Mouse (Mus musculus) thymus, adult 18-20 months (tissue): Measurements from ENCODE around the gene Tppp3.

ENCODE experiments used
- DNase-seq, 2 experiments: peaks; one replicate each; pipeline ENCODE4 v3.0.0; 2022; ENCODE audit warnings: mixed read lengths in 2 of 2

The Tppp3 gene

DNA sequence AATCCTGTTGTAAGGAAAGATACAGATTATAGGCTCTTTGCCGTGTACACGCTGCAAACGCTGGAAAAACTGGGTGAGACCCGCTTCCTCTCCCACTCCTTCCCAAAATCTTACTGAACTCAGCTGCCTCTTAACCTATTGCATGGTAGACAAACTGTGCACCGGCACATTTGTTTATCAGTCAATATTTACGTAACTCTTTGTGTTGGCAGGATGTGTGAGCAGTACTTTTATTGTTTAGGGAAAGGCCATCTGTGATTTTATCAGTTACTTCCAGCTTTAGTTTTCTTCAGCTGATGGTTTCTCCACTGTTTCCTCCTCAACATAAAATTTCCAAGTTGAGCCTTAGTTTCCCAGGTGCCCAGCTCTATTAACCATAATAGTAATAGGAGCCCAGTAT lies 44.4 kb downstream of the Tppp3 start:
- no peak for DNase-seq

- DNase-seq, result no peak
Observed at GRCm38 (mm10) chr8:105422006-105422405, 49.3 kb downstream of the Tppp3 start.

DNA sequence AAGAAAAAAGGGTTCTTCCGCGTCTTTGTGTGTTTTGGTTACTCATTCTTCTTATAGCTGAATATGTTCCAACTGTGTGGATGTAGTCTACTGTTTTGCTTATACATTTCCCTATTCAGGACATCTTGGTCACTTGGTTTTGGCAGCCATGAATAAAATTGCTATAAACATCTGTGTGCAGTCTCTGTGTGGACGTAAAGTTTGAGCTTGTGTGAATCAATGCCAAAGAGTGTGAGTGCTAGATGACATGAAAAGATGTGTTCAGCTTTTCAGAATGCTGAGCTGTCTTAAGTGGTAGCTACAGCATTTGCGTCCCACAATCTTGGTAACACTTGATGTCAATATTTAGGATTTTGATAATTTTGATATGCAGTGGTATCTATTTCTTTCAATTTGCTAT lies 51.5 kb downstream of the Tppp3 start:
- no peak for DNase-seq

GRCm38 (mm10) chr8:105418992-105419391 lies 52.3 kb downstream of the Tppp3 start:
- no peak for DNase-seq
